Mouse (Mus musculus) kidney, adult 2 months (tissue): ENCODE results near the gene Plxna4.

Experiments
- CTCF ChIP-seq: fragments of 200-500 bp; conservative IDR thresholded peaks from 2 replicates; pipeline ENCODE4 v1.5.1; 2011; ENCODE audit warnings: low read depth, mild to moderate bottlenecking, control low read depth, low read length, moderate library complexity, mixed read lengths; ENCODE audit not compliant: insufficient read depth, insufficient read length
- POLR2A ChIP-seq: fragments of 200-500 bp; IDR thresholded peaks from one replicate; pipeline ENCODE4 v1.6.1; 2011; ENCODE audit warnings: low read depth, low read length, control low read depth

DNA sequence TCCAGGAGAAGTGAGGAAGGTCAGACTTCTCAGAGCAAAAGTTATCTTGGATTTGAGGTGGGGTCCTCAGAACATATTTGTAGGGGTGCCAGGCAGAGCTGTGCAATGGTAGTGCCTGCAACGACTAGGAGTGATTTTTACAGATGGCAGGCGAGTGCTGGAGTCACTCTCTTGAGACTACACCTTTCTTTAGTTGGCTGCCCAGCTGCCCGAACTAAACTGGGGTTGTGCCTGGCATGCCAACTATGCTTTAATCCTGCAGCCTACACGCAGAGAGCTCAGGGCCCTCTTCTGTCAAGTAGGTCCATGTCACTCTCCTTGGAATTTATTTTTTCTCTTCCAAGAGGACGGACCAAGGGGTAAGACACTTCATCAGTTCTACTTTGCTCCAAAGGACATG, 61.2 kb downstream of the Plxna4 start:
- TF ChIP-seq CTCF (no peak), POLR2A (no peak)
